Mouse (Mus musculus): Measurements from ENCODE around the gene Shb. TPM values are rescaled to one million over a fixed set of nuclear protein-coding genes. Genes with fewer than 3 reads are reported as not detected.

Shb gene
- polyA plus RNA-seq, 1 experiment from 2014 or later: 4.9 TPM

DNA sequence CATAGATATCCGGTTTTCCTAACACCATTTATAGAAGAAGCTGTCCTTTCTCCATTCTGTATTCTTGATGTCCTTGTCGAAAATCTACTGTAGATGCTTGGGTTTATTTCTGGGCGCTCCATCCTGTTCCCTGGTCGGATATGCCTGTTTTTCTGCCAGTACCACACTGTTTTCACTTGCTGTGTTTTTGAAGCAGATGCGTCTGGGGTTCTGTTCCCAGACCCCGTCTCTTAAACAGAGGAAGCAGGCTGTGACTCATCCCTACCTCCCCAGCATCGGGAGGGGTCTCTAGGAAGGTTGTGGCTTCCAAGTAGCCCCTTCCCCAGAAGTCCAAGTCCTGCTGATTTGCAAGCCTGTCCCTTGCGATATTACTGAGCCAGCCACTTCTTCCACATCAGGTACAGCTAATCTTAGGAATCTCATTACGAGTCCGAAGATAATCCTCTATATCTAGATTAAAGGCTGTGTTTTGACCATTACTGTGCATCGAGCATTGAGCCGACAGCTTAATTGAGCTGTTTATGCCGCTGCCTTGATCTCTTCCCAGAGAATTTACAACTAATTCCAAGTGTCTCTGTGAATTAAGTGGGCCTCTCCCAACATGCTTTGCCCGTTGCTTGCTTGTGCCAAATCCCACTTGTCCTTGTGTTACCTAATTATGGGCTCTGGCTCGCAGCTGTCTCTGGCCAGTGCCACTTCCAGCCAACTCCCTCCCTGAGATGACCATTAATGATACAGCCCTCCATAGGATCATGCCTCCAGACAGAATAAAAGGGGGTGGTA is 8.1 kb upstream of the Shb start:
- peaks cover 7% of the 10 kb centered on the region for H3K27me3 ChIP-seq
- H3K9ac ChIP-seq (replicated peaks): no peak overlapping the region
- no peak overlapping the region for H3K4me2 ChIP-seq (replicated peaks)
- H3K9me3 ChIP-seq: no peaks in the 10 kb centered on the region
- no peaks in the 10 kb centered on the region for H3K36me3 ChIP-seq
- H3K4me1 ChIP-seq: peaks cover 10% of the 10 kb centered on the region; the same call in 1 of the 2 replicates
- H3K27ac ChIP-seq (replicated peaks): peak overlapping the region; percentile 40; the same call in 1 of the 2 replicates
- ATAC-seq (ENCODE audit: low FRiP score, low read depth): 0 out of 2 replicates have a peak, but pooled peaks have one; percentile 27
- 55% methylated on average over 15 of the region's 15 CpGs for WGBS
- no peak overlapping the region for H3K4me3 ChIP-seq

DNA sequence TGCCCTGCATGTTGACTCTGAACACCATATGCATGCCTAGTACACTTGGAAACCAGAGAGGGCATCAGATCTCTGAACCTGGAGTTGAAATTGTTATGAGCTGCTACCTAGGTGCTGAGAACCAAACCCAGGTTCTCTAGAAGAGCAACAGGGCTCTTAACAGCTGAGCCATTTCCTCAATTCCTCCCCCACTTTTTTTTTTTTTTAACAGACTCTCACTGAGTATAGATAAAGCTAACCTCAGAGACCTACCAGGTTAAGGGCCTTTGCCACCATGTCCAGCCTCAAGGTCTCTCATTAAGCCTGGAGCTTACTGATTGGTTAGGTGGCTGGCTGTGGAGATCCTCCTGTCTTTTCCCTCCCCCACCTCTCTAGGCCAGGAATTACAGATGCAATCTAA is 6.9 kb upstream of the Shb start:
- no peak overlapping the region for H3K4me3 ChIP-seq
- ATAC-seq (ENCODE audit: low FRiP score, low read depth): no peak
- no peak overlapping the region for H3K4me2 ChIP-seq (replicated peaks)
- H3K4me1 ChIP-seq: peaks cover 10% of the 10 kb centered on the region; the same call in 1 of the 2 replicates
- no peaks in the 10 kb centered on the region for H3K36me3 ChIP-seq
- no peaks in the 10 kb centered on the region for H3K9me3 ChIP-seq
- no peak overlapping the region for H3K27ac ChIP-seq (replicated peaks)
- H3K9ac ChIP-seq (replicated peaks): no peak overlapping the region
- H3K27me3 ChIP-seq: peaks cover 12% of the 10 kb centered on the region

DNA sequence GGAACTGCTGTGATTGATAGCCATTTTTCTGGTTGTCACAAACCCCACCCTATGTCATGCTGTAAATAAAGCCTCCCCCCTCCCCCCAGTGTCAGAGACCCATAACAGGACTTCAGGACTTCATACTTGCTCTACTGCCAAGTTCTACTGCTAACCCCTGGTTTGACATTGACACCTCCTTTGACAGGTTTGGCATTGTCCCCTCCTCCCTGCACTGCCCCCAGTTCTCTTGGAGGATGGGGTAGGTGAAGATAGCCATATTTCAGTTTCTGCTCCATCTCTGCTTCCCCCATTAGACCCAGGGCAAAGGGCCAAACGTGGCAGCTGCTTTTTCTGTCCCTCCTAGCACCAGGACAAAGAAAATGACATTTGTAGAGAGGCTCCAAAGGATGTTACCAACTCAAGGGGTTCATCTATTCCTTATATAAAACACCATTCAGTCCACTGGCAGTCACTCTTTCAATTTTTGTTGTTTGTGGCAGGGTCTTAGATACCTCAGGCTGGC is 1.2 kb upstream of the Shb start:
- peaks cover 37% of the 10 kb centered on the region for H3K27me3 ChIP-seq
- H3K9me3 ChIP-seq: no peaks in the 10 kb centered on the region
- H3K36me3 ChIP-seq: no peaks in the 10 kb centered on the region
- H3K4me1 ChIP-seq: peaks cover 33% of the 10 kb centered on the region
- WGBS: 46% methylated on average over 1 of the region's 1 CpGs
- no peak overlapping the region for H3K4me3 ChIP-seq
- ATAC-seq (ENCODE audit: low FRiP score, low read depth): no peak
- H3K27ac ChIP-seq (replicated peaks): no peak overlapping the region
- H3K9ac ChIP-seq (replicated peaks): no peak overlapping the region
- H3K4me2 ChIP-seq (replicated peaks): no peak overlapping the region

DNA sequence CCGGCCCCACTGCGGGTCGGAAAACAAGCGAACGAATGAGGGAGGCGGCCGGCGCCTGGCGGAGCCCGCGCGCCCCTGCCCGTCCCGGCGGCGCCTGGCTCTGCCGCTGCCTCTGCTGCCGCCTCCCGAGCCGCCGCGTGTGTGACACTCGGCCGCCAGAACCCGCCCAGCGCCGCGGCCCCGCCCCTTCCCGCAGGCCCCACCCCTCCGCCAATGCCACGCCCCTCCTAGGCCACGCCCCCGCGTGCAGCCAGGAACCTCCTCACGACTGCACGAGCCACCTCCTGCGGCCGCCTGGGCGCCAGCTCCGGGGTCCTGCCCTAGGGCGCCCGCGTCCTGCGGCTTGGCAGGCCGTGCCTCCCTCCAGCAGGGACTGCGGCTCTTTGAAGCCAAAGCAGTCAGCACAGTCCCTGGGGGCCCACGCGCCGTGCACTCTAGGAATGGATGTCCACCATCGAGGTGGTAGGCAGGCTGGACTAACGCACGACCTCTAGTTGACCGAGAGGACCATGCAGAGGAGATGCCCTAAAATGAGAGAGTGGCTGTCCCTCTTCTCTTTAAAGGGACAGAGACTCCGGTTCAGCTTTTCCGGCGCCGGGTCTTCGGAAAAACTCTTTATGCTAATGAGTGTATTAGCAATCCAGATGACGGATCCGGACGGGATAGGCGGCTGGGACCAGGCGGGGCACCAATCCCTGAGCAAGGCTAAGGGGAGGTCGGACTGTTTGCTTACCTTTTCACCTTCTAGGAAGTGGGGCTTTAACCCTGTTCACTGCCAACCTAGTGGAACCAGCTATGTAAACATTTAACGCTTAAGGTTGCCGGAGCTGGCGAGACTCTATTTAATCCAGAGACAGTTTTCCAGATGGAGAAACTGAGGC is 1.4 kb downstream of the Shb start:
- ATAC-seq (ENCODE audit: low FRiP score, low read depth): peak; percentile 93
- Histone ChIP-seq H3K27ac (replicated peaks) (peak overlapping the region; percentile 86), H3K4me2 (replicated peaks) (peak overlapping the region; percentile 79), H3K36me3 (no peaks in the 10 kb centered on the region), H3K4me1 (peaks cover 54% of the 10 kb centered on the region), H3K4me3 (peak overlapping the region; percentile 72), H3K9me3 (no peaks in the 10 kb centered on the region), H3K9ac (replicated peaks) (peak overlapping the region; percentile 78), H3K27me3 (peaks cover 53% of the 10 kb centered on the region)
- WGBS: under 1% methylated on average over 46 of the region's 68 CpGs

DNA sequence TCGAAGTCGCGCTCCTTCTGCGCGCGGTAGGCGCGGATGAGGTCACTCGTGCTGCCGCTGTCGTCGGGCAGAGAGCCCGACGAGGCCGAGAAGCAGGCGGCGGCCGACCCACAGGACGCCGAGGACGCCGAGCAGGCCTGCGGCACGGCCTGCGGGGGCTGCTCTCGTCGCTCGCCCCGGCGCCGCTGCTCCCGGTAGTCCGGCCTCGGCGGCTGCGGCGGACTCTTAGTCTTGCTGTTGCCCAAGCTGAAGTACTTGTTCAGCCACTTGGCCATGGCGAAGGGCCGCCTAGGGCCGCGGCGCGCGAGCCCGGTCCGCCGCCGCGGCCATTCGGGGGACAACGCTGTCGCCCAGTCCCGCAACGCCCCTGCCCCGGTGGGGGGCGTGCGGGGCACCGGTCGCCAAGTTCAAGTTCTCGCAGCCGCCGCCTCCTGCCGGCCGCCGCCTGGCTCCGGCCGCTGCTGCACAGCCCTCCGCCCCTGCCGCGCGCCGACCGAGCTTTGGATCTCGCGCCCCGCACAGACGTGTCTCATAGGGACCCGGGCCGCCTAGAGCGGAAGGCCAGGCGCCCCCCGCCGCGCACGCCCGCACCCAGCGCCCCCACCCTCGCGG is 2.2 kb downstream of the Shb start:
- peak overlapping the region; percentile 86 for H3K27ac ChIP-seq (replicated peaks)
- peak overlapping the region; percentile 72 for H3K4me3 ChIP-seq
- peaks cover 53% of the 10 kb centered on the region for H3K27me3 ChIP-seq
- H3K4me1 ChIP-seq: peaks cover 54% of the 10 kb centered on the region
- peak overlapping the region; percentile 79 for H3K4me2 ChIP-seq (replicated peaks)
- H3K36me3 ChIP-seq: no peaks in the 10 kb centered on the region
- H3K9me3 ChIP-seq: no peaks in the 10 kb centered on the region
- H3K9ac ChIP-seq (replicated peaks): peak overlapping the region; percentile 78
- under 1% methylated on average over 81 of the region's 89 CpGs for WGBS
- ATAC-seq (ENCODE audit: low FRiP score, low read depth): peak; percentile 70

DNA sequence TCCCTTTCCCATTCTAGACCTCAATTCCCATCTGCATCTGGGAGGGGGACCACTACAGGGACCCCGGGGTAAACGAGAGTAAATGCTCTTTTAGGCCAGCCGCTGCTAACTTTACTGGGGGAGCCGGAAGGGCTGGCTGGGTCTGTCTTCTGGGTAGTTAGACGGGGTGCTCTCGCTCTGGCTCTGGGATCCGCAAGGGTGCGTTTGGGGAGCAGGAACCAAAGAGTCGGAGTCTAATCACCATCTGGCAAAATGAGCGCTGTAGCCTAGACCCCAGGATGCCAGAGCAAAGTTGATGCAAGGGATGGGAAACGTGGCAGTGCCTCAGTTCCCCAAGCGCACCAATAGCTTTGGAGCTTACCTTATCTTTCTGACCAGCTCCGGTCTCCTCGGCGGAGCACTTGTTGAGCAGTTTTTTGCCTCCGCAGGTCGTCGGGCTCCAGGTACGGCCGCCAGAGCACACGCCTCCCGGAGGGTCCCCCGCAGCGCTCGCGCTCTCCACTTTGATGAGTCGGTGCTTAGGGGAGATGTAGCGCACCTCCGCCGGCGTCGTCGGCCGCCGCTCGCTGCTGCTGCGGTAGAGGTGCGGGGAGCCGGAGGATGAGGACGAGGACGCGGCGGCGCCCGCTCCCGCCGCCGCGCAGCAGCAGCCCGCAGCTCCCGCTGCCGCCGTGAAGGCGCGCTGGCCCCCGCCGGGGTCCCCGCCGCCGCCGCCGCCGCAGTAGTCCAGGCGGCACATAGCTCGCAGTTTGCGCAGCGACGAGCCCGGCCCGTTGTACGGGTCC is 2.9 kb downstream of the Shb start:
- peak overlapping the region; percentile 79 for H3K4me2 ChIP-seq (replicated peaks)
- ATAC-seq (ENCODE audit: low FRiP score, low read depth): no peak
- no peaks in the 10 kb centered on the region for H3K9me3 ChIP-seq
- peak overlapping the region; percentile 78 for H3K9ac ChIP-seq (replicated peaks)
- H3K36me3 ChIP-seq: no peaks in the 10 kb centered on the region
- H3K4me1 ChIP-seq: peaks cover 54% of the 10 kb centered on the region
- H3K27ac ChIP-seq (replicated peaks): peak overlapping the region; percentile 86; the same call in 1 of the 2 replicates
- peaks cover 50% of the 10 kb centered on the region for H3K27me3 ChIP-seq
- WGBS: under 1% methylated on average over 58 of the region's 71 CpGs
- H3K4me3 ChIP-seq: peak overlapping the region; percentile 72

DNA sequence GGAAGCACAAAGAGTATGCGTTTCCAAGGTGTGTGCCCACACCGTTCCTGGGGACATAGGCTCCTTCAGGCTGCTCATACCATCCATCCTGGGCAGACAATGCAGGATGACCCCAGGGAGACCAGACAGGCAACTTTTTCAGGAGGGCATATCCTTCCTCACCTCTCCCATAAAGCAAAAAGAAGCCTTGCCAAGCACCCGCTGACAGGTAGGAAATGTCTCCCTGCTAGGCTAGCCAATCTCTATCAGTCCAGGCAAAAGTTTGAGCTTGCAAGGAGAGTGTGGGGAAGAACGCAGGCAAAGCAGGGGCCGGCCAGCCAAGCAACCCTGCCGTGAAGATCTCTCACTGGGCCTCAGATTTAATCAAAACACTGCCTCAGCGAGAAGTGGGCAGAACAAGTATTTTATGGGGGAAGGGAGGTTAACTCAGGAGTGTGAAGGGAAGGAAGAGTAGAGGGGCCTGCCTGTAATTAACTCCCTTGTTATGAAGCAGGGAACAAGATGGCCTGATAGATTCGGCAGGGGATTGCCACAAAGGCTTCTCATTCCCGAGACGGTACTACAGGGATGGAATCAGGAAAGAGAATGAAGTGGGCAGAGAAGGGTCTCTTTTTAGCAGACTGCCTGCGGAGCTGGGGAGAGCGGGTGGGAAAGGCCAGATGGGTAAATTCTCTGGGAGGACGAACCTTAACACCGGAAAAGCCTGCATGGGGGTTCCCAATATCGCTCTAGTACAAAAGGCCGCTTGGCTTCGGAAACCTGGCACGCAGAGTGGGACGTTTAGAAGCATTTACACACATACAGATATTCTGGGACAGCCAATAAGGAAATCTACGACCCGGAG is 3.7 kb downstream of the Shb start:
- H3K4me2 ChIP-seq (replicated peaks): peak overlapping the region; percentile 79
- H3K27me3 ChIP-seq: peaks cover 45% of the 10 kb centered on the region
- no peaks in the 10 kb centered on the region for H3K36me3 ChIP-seq
- H3K4me1 ChIP-seq: peaks cover 54% of the 10 kb centered on the region
- WGBS: 2% methylated on average over 21 of the region's 21 CpGs
- H3K9ac ChIP-seq (replicated peaks): peak overlapping the region; percentile 78
- no peaks in the 10 kb centered on the region for H3K9me3 ChIP-seq
- ATAC-seq (ENCODE audit: low FRiP score, low read depth): no peak
- no peak overlapping the region for H3K27ac ChIP-seq (replicated peaks)
- peak overlapping the region; percentile 72 for H3K4me3 ChIP-seq

DNA sequence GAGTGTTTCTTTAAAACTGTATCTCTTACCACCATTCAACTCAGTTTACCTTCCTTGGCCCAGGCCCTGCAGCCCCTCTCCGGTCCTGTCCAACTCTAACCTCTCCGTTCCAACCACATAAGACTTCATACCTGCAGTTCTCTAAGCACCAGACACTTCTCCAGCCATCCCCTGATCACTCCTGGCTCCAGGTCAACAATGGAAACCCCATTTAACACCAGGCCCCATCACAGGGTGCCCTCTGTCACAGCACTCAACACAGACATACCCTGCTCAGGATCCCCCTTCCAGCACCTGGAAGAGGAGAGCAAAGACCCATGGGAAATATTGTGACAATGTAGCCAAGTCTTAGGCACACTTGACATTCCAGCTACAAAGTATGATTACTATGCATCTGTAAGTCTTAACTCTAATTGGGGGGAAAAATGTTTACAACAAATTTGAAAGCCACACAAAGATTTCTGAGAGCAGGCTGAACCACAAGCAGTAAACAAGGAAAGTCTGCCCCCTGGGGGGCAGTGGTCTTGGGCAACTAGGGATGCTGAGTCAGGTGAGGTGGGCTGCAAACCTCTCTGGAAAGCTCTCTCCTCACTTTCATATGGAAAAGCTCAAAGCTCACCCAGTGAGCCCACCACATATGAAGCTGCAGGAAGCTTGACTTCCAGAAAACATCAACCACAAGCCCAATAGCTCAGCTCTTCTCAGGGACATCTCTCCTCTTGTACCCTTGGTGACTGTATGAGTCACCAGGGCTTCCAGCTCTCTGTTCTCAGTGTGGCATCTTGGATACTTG is 4.5 kb downstream of the Shb start:
- Histone ChIP-seq H3K27me3 (peaks cover 45% of the 10 kb centered on the region), H3K9me3 (no peaks in the 10 kb centered on the region), H3K36me3 (no peaks in the 10 kb centered on the region), H3K9ac (replicated peaks) (no peak overlapping the region), H3K4me2 (replicated peaks) (peak overlapping the region; percentile 79), H3K27ac (replicated peaks) (no peak overlapping the region), H3K4me1 (peaks cover 54% of the 10 kb centered on the region), H3K4me3 (peak overlapping the region; percentile 72)
- no peak for ATAC-seq (ENCODE audit: low FRiP score, low read depth)
- 96% methylated on average over 2 of the region's 2 CpGs for WGBS

DNA sequence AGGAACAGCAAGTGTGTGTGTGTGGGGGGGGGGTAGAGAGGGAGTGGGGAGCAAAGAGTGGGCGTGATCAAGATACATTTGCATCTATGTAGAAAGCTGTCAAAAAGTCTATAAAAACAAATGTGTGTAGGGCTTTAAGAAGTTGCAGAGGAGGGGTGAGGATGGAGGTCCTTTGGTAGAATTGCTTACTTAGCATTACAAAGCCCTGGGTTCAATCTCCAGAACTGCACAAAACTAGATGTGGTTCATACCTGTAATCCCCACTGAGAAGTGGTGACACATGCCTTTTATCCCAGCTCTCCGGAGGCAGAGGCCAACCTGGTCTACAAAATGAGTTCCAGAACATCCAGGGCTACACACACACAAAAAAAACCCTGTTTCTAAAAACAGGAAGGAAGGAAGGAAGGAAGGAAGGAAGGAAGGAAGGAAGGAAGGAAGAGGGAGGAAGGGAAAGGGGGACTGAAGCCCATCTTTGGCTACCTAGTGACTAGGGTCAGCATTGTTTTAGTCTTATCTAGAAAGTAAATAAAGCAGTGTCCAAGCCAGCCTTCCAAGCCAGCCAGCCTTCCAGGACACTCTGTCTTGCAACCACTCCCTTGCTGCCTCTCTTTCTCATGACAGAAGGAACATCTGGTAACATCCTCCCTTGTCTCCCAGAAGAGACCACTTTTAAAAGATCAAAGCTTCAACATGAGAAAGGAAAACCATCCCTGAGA is 5.3 kb downstream of the Shb start:
- no peak for ATAC-seq (ENCODE audit: low FRiP score, low read depth)
- Histone ChIP-seq H3K4me2 (replicated peaks) (peak overlapping the region; percentile 79), H3K4me1 (peaks cover 54% of the 10 kb centered on the region), H3K9ac (replicated peaks) (no peak overlapping the region), H3K9me3 (no peaks in the 10 kb centered on the region), H3K27ac (replicated peaks) (no peak overlapping the region), H3K4me3 (peak overlapping the region; percentile 72; the same call in 1 of the 2 replicates), H3K27me3 (peaks cover 40% of the 10 kb centered on the region), H3K36me3 (no peaks in the 10 kb centered on the region)
- WGBS: 81% methylated on average over 2 of the region's 2 CpGs

Data from midbrain, embryonic 12.5 days (tissue).